Mouse (Mus musculus): ENCODE data around the gene Stk33.

- no peak for TF ChIP-seq ZC3H11A (IDR thresholded peaks at IDR 0.05; ENCODE audit: borderline replicate concordance, low read depth, low read length)
- no peak for TF ChIP-seq CHD2 (IDR thresholded peaks at IDR 0.05; ENCODE audit: low read depth, low read length)
These were observed 31.8 kb upstream of the Stk33 start for GRCm38 (mm10) chr7:109470700-109471099.
